Mouse (Mus musculus) midbrain, embryonic 14.5 days (tissue): ENCODE data around the gene Arid1b. TPM values are rescaled to one million over a fixed set of nuclear protein-coding genes. Genes with fewer than 3 reads are reported as not detected.
A peak's percentile ranks its signal among the peaks of the same experiment; 100 is the strongest.

Source experiments
- ATAC-seq: fragments of 200-750 bp; cut with Nextera tagmentation; 2 replicates; pipeline ENCODE4 v1.8.0; 2017; ENCODE audit warnings: moderate number of reproducible peaks, moderate library complexity; ENCODE audit not compliant: low FRiP score, low TSS enrichment
- DNase-seq: peaks from one replicate; pipeline ENCODE4 v3.0.0-alpha.2; 2015
- H3K27ac ChIP-seq: fragments of 300-500 bp; sonication (generic); replicated peaks from 2 replicates; pipeline ENCODE4 v1.5.1; 2014; ENCODE audit warnings: mild to moderate bottlenecking, low read depth, low read length, moderate library complexity
- H3K27me3 ChIP-seq: fragments of 300-500 bp; sonication (generic); 2 replicates; pipeline ENCODE4 v1.6.1; 2014; ENCODE audit warnings: low read length, control low read depth, mixed read lengths; ENCODE audit not compliant: control insufficient read depth, insufficient read depth
- H3K36me3 ChIP-seq: fragments of 300-500 bp; sonication (generic); 2 replicates; pipeline ENCODE4 v1.6.1; 2014; ENCODE audit warnings: low read length, control low read depth; ENCODE audit not compliant: control insufficient read depth, insufficient read depth
- H3K4me1 ChIP-seq: fragments of 300-500 bp; sonication (generic); 2 replicates; pipeline ENCODE4 v1.6.1; 2014; ENCODE audit warnings: mild to moderate bottlenecking, antibody characterized with exemption, low read length, control low read depth; ENCODE audit not compliant: control insufficient read depth, insufficient read depth
- H3K4me2 ChIP-seq: fragments of 300-500 bp; sonication (generic); 2 replicates; pipeline ENCODE4 v1.6.1; 2014; ENCODE audit warnings: mild to moderate bottlenecking, low read length, moderate library complexity
- H3K4me3 ChIP-seq: fragments of 300-500 bp; sonication (generic); replicated peaks from 2 replicates; pipeline ENCODE4 v1.5.1; 2014; ENCODE audit warnings: low read depth, low read length
- H3K9ac ChIP-seq: fragments of 300-500 bp; sonication (generic); replicated peaks from 2 replicates; pipeline ENCODE4 v1.6.1; 2014; ENCODE audit warnings: mild to moderate bottlenecking, low read length, moderate library complexity
- H3K9me3 ChIP-seq: fragments of 300-500 bp; sonication (generic); 2 replicates; pipeline ENCODE4 v1.6.1; 2016; ENCODE audit warnings: low read length, control low read depth, mixed read lengths; ENCODE audit not compliant: control insufficient read depth
- WGBS: fragments of 180-500 bp; shearing (Covaris S2); extraction: QIAGEN DNeasy Blood & Tissue Kit; methylation state at CpG from one replicate; pipeline ENCODE4 v1.1.7; 2014; 5-methylcytosine and 5-hydroxymethylcytosine counted together
- polyA plus RNA-seq: library from polyadenylated mRNA; unstranded; fragments of >200 nt; fragmentation: Nextera tagmentation; extraction: Ambion mirVana; gene quantifications from 2 replicates; pipeline ENCODE4 v1.2.1, GENCODE M21; 2014

The Arid1b gene
- polyA plus RNA-seq, 1 experiment from 2014 or later: 23.8 TPM

DNA sequence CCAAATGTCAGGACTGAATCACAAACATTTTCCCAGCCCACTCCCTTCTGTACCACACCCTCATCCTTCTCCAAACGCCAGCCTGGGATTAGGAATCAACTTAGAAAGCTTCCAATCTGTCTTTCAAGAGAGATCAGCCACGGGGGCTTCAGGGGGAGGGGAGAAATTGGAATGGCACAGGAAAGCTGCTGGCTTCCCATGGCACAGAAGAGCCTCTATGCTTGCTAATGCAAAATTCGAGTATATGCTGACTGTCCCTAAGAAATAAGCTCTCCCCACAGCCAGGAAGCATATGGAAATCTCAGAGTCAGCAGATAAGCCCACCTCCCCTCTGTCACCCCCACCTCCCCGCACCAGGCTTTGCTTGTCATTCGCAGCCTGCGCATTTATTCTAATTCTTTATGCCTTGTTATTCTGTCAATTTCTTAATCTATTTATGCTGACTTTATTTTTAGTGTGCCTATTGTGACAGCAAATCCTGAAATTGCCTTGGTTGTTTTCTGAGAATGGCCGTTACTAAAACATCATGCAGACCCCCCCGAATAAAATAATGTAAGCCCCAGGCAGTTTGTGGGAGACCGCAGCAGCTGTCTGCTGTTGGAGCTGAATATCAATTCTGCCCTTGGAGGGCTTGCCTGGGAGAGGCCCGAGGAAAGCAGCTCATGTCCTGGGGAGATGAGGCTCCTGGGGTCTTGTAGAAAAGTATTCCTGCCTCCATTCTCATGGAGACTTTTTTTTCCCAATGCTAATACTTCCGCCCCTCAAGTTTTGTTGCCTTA lies 383.2 kb downstream of the Arid1b start:
- DNase-seq (peak; percentile 74), ATAC-seq (peak; percentile 40; the same call in 1 of the 2 replicates)
- no peaks in the 10 kb centered on the region for H3K36me3 ChIP-seq
- H3K4me1 ChIP-seq: peaks cover 14% of the 10 kb centered on the region
- 11% methylated on average over 11 of the region's 11 CpGs for WGBS
- H3K27me3 ChIP-seq: no peaks in the 10 kb centered on the region
- H3K9me3 ChIP-seq: no peaks in the 10 kb centered on the region
- H3K4me3 ChIP-seq: no peak overlapping the region
- H3K9ac ChIP-seq: no peak overlapping the region
- peak overlapping the region; percentile 58 for H3K27ac ChIP-seq
- H3K4me2 ChIP-seq: peak overlapping the region; percentile 30

DNA sequence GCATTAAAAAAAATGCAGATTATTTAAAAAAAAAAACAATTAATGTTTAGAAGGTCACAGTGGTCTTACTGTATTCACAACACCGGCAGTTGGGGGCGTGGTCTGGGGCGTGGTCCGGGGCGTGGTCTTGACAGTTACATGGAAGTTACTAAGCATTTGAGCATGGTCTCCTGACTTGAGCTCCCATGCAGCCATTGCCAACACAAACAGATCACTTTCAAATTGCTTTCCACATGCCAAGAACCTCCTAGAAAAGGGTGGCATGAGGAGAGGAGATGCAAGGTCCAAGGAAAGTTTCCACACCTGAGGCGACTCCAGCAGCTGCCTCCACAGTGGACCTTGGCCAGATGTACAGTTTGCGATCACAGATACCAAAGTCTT lies 383.8 kb downstream of the Arid1b start:
- H3K36me3 ChIP-seq: no peaks in the 10 kb centered on the region
- no peaks in the 10 kb centered on the region for H3K27me3 ChIP-seq
- no peak overlapping the region for H3K4me3 ChIP-seq
- DNase-seq (peak; percentile 55), ATAC-seq (no peak)
- no peak overlapping the region for H3K9ac ChIP-seq
- no peak overlapping the region for H3K27ac ChIP-seq
- H3K4me2 ChIP-seq: peak overlapping the region; percentile 30
- 35% methylated on average over 7 of the region's 7 CpGs for WGBS
- peaks cover 14% of the 10 kb centered on the region for H3K4me1 ChIP-seq
- no peaks in the 10 kb centered on the region for H3K9me3 ChIP-seq

GRCm38 (mm10) chr17:5385694-5386093 lies 391.6 kb downstream of the Arid1b start:
- DNase-seq: no peak
- Histone ChIP-seq H3K9ac (no peak overlapping the region), H3K27me3 (no peaks in the 10 kb centered on the region), H3K4me2 (no peak overlapping the region), H3K9me3 (no peaks in the 10 kb centered on the region), H3K4me1 (peaks cover 6% of the 10 kb centered on the region; the same call in 1 of the 2 replicates), H3K4me3 (no peak overlapping the region), H3K36me3 (no peaks in the 10 kb centered on the region), H3K27ac (no peak overlapping the region)
- no peak for ATAC-seq
- 97% methylated on average over 1 of the region's 1 CpGs for WGBS

- no peak for ATAC-seq
Measured at GRCm38 (mm10) chr17:5386885-5387545, 392.9 kb downstream of the Arid1b start.

GRCm38 (mm10) chr17:5388351-5388750 lies 394.2 kb downstream of the Arid1b start:
- WGBS: 69% methylated on average over 3 of the region's 3 CpGs
- Histone ChIP-seq H3K27me3 (no peaks in the 10 kb centered on the region), H3K4me3 (no peak overlapping the region), H3K9ac (no peak overlapping the region), H3K36me3 (no peaks in the 10 kb centered on the region), H3K4me2 (no peak overlapping the region), H3K27ac (no peak overlapping the region), H3K9me3 (peaks cover 2% of the 10 kb centered on the region; the same call in 1 of the 2 replicates), H3K4me1 (peaks cover 6% of the 10 kb centered on the region; the same call in 1 of the 2 replicates)
- ATAC-seq (no peak), DNase-seq (no peak)

More at GRCm38 (mm10) chr17:5386885-5387545, 392.9 kb downstream of the Arid1b start:
- H3K9ac ChIP-seq: no peak overlapping the region
- 86% methylated on average over 12 of the region's 12 CpGs for WGBS
- H3K27ac ChIP-seq: no peak overlapping the region
- H3K36me3 ChIP-seq: no peaks in the 10 kb centered on the region
- H3K27me3 ChIP-seq: no peaks in the 10 kb centered on the region
- H3K4me1 ChIP-seq: peaks cover 6% of the 10 kb centered on the region; the same call in 1 of the 2 replicates
- no peak overlapping the region for H3K4me2 ChIP-seq
- no peak for DNase-seq
- no peaks in the 10 kb centered on the region for H3K9me3 ChIP-seq
- H3K4me3 ChIP-seq: no peak overlapping the region

- peak; percentile 35 for DNase-seq
- 53% methylated on average over 10 of the region's 10 CpGs for WGBS
- Histone ChIP-seq H3K36me3 (no peaks in the 10 kb centered on the region), H3K4me1 (peaks cover 6% of the 10 kb centered on the region; the same call in 1 of the 2 replicates), H3K4me2 (no peak overlapping the region), H3K4me3 (no peak overlapping the region), H3K9ac (no peak overlapping the region), H3K27ac (peak overlapping the region; percentile 41; the same call in 1 of the 2 replicates), H3K27me3 (no peaks in the 10 kb centered on the region), H3K9me3 (peaks cover 4% of the 10 kb centered on the region; the same call in 1 of the 2 replicates)
- ATAC-seq: no peak
Measured at GRCm38 (mm10) chr17:5390682-5391081, 396.6 kb downstream of the Arid1b start.

- no peaks in the 10 kb centered on the region for H3K36me3 ChIP-seq
- no peaks in the 10 kb centered on the region; the same call in 1 of the 2 replicates for H3K27me3 ChIP-seq
- H3K4me3 ChIP-seq: no peak overlapping the region
- DNase-seq (no peak), ATAC-seq (no peak)
- H3K9ac ChIP-seq: no peak overlapping the region
- 88% methylated on average over 16 of the region's 16 CpGs for WGBS
- H3K4me2 ChIP-seq: no peak overlapping the region
- H3K9me3 ChIP-seq: peaks cover 4% of the 10 kb centered on the region; the same call in 1 of the 2 replicates
- no peak overlapping the region for H3K27ac ChIP-seq
- 0 out of 2 replicates have a peak, but pooled peaks cover under 1% of the 10 kb centered on the region for H3K4me1 ChIP-seq
Measured at GRCm38 (mm10) chr17:5395454-5396205, 401.5 kb downstream of the Arid1b start.

- Histone ChIP-seq H3K4me1 (no peaks in the 10 kb centered on the region), H3K36me3 (no peaks in the 10 kb centered on the region), H3K4me2 (no peak overlapping the region), H3K9me3 (peaks cover 4% of the 10 kb centered on the region; the same call in 1 of the 2 replicates), H3K4me3 (no peak overlapping the region), H3K27me3 (no peaks in the 10 kb centered on the region; the same call in none of the 2 replicates), H3K27ac (no peak overlapping the region), H3K9ac (no peak overlapping the region)
- DNase-seq: no peak
- WGBS: 65% methylated on average over 5 of the region's 5 CpGs
- no peak for ATAC-seq
Measured at GRCm38 (mm10) chr17:5396213-5396612, 402.1 kb downstream of the Arid1b start.
